Mouse (Mus musculus) neural tube, embryonic 11.5 days (tissue): ENCODE data around the gene Slc22a14. TPM values are rescaled to one million over a fixed set of nuclear protein-coding genes. Genes with fewer than 3 reads are reported as not detected.
A peak's percentile ranks its signal among the peaks of the same experiment; 100 is the strongest.

Source experiments
- ATAC-seq: fragments of 200-750 bp; cut with Nextera tagmentation; 2 replicates; pipeline ENCODE4 v1.8.0; 2017; ENCODE audit warnings: moderate number of reproducible peaks, mild to moderate bottlenecking, moderate TSS enrichment, moderate library complexity; ENCODE audit not compliant: insufficient read depth, low FRiP score, low TSS enrichment
- DNase-seq: peaks from one replicate; pipeline ENCODE4 v3.0.0-alpha.2; 2015; ENCODE audit warnings: low spot score
- H3K27ac ChIP-seq: fragments of 300-500 bp; sonication (generic); 2 replicates; pipeline ENCODE4 v1.5.1; 2014; ENCODE audit warnings: low read depth, mild to moderate bottlenecking, low read length
- H3K27me3 ChIP-seq: fragments of 300-500 bp; sonication (generic); 2 replicates; pipeline ENCODE4 v1.6.1; 2014; ENCODE audit warnings: mild to moderate bottlenecking, low read length, mixed read lengths; ENCODE audit not compliant: control insufficient read depth, insufficient read depth
- H3K36me3 ChIP-seq: fragments of 300-500 bp; sonication (generic); 2 replicates; pipeline ENCODE4 v1.6.1; 2014; ENCODE audit warnings: mild to moderate bottlenecking, low read length, moderate library complexity, mixed read lengths; ENCODE audit not compliant: control insufficient read depth, insufficient read depth
- H3K4me1 ChIP-seq: fragments of 300-500 bp; sonication (generic); 2 replicates; pipeline ENCODE4 v1.6.1; 2014; ENCODE audit warnings: low read length, mixed read lengths; ENCODE audit not compliant: control insufficient read depth, insufficient read depth
- H3K4me2 ChIP-seq: fragments of 300-500 bp; sonication (generic); 2 replicates; pipeline ENCODE4 v1.6.1; 2014; ENCODE audit warnings: low read depth, mild to moderate bottlenecking, moderate library complexity
- H3K4me3 ChIP-seq: fragments of 300-500 bp; sonication (generic); 2 replicates; pipeline ENCODE4 v1.5.1; 2014; ENCODE audit warnings: low read depth, low read length
- H3K9ac ChIP-seq: fragments of 300-500 bp; sonication (generic); 2 replicates; pipeline ENCODE4 v1.6.1; 2014; ENCODE audit warnings: mild to moderate bottlenecking, low read length
- H3K9me3 ChIP-seq: fragments of 300-500 bp; sonication (generic); 2 replicates; pipeline ENCODE4 v1.6.1; 2016; ENCODE audit warnings: low read length; ENCODE audit not compliant: control insufficient read depth
- WGBS: fragments of 180-500 bp; shearing (Covaris S2); extraction: QIAGEN DNeasy Blood & Tissue Kit; methylation state at CpG from one replicate; pipeline ENCODE4 v1.1.7; 2014; 5-methylcytosine and 5-hydroxymethylcytosine counted together
- polyA plus RNA-seq: library from polyadenylated mRNA; unstranded; fragments of >200 nt; fragmentation: Nextera tagmentation; extraction: Ambion mirVana; gene quantifications from 2 replicates; pipeline ENCODE4 v1.2.1, GENCODE M21; 2014

Slc22a14 gene
- not detected in 2 replicates for polyA plus RNA-seq

- H3K27me3 ChIP-seq, result no peaks in the 10 kb centered on the region
- H3K4me2 ChIP-seq, result no peak within 1 kb of the TSS
- DNase-seq, result no peak
- H3K4me1 ChIP-seq, result no peaks in the 10 kb centered on the region
- H3K27ac ChIP-seq, result no peak within 1 kb of the TSS
- no peak for ATAC-seq
- H3K4me3 ChIP-seq, result no peak within 1 kb of the TSS
- 84% methylated on average over 7 of the region's 7 CpGs for WGBS
- no peaks in the 10 kb centered on the region for H3K36me3 ChIP-seq
- H3K9me3 ChIP-seq, result no peaks in the 10 kb centered on the region
- H3K9ac ChIP-seq, result no peak within 1 kb of the TSS
Observed at GRCm38 (mm10) chr9:119365284-119365683, at the start of gene Slc22a14. TSS of gene Slc22a14 (minus strand) at chr9:119365553.

GRCm38 (mm10) chr9:119409864-119410263 is 44.5 kb upstream of the Slc22a14 start:
- H3K4me1 ChIP-seq, result peaks cover 2% of the 10 kb centered on the region; the same call in 1 of the 2 replicates
- no peak overlapping the region for H3K4me2 ChIP-seq
- peaks cover 2% of the 10 kb centered on the region for H3K36me3 ChIP-seq
- no peaks in the 10 kb centered on the region for H3K27me3 ChIP-seq
- H3K9ac ChIP-seq, result no peak overlapping the region
- H3K9me3 ChIP-seq, result no peaks in the 10 kb centered on the region
- no peak overlapping the region for H3K4me3 ChIP-seq
- no peak for ATAC-seq
- DNase-seq, result no peak
- no peak overlapping the region for H3K27ac ChIP-seq
- WGBS, result 75% methylated on average over 5 of the region's 5 CpGs

DNA sequence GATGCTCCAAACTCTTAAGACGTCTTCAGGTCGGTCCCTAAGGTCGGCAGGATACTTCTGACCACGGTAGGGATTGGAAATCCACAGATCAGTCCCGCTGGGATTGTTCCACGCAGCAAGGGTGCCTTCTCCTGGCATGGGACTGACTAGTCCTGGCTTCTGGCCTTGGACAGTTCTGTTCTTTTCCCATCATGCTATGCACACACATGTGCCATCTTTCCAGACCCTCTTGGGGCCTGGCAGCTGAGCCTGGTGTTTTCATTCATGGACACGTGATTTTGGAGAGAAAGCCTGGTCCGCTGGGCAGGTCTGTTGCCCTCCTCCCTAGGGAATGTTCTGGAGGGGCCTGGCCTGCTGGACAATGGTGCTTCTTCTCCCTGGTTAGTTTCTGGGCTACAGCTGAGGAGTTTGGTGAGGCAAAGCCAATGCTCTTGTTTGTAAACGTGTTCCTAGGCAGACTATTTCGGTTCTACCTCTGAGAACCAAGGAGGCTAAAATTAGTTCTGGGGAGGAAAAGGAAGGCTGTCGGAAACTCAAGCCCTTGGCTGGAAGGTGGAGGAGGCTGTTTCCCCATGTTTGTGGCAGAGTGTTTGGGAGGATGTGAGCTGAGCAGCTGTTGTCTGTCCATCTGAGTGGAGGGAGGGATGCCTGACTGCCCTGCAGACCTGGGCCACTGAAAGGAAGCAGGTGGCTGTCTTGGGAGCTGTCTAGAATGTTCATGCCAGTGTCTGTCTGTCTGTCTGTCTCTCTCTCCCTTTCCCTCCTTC is 43.7 kb upstream of the Slc22a14 start:
- WGBS, result 85% methylated on average over 11 of the region's 11 CpGs
- Histone ChIP-seq H3K27me3 (no peaks in the 10 kb centered on the region), H3K27ac (no peak overlapping the region), H3K4me1 (peaks cover 5% of the 10 kb centered on the region), H3K4me2 (no peak overlapping the region), H3K9ac (no peak overlapping the region), H3K36me3 (peaks cover 2% of the 10 kb centered on the region), H3K4me3 (no peak overlapping the region), H3K9me3 (no peaks in the 10 kb centered on the region)
- ATAC-seq (no peak), DNase-seq (no peak)

- Histone ChIP-seq H3K4me2 (no peak overlapping the region), H3K27me3 (no peaks in the 10 kb centered on the region), H3K36me3 (peaks cover 2% of the 10 kb centered on the region), H3K4me1 (peaks cover 10% of the 10 kb centered on the region), H3K9ac (no peak overlapping the region), H3K4me3 (no peak overlapping the region), H3K27ac (no peak overlapping the region), H3K9me3 (no peaks in the 10 kb centered on the region)
- DNase-seq (no peak), ATAC-seq (no peak)
- whole genome bisulfite sequencing, result 84% methylated on average over 15 of the region's 15 CpGs
Observed at GRCm38 (mm10) chr9:119407884-119408283, 42.5 kb upstream of the Slc22a14 start.

GRCm38 (mm10) chr9:119404090-119404489 is 38.7 kb upstream of the Slc22a14 start:
- Histone ChIP-seq H3K27ac (no peak overlapping the region), H3K4me1 (peaks cover 18% of the 10 kb centered on the region), H3K4me3 (peak overlapping the region; percentile 99), H3K36me3 (no peaks in the 10 kb centered on the region; the same call in 1 of the 2 replicates), H3K9me3 (no peaks in the 10 kb centered on the region), H3K27me3 (no peaks in the 10 kb centered on the region), H3K9ac (peak overlapping the region; percentile 100), H3K4me2 (peak overlapping the region; percentile 53)
- 71% methylated on average over 5 of the region's 5 CpGs for WGBS
- DNase-seq (no peak), ATAC-seq (no peak)

DNA sequence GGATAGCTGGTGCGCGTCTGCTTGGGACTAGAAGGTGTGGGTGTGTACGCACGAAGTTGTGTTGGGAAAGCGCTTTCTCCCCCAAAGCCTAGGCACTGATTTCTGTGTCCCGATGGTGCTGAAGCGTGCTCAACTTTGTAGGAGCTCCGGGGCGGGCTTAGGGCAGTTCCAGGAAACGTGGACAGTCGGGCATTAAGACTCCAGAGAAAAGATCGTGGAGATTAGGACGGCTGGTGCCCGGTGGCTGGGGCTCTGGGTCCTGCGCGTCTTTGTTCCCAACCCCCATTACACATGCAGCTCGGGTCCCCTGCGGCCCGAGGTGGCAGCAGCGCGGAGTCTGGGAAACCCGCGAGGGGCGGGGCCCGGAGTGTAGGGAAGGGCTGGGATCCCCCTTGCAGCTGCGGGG is 37.9 kb upstream of the Slc22a14 start:
- H3K27ac ChIP-seq, result peak overlapping the region; percentile 99
- no peaks in the 10 kb centered on the region for H3K27me3 ChIP-seq
- H3K4me1 ChIP-seq, result peaks cover 18% of the 10 kb centered on the region
- ATAC-seq (peak; percentile 62), DNase-seq (peak; percentile 85)
- no peaks in the 10 kb centered on the region for H3K9me3 ChIP-seq
- no peaks in the 10 kb centered on the region; the same call in 1 of the 2 replicates for H3K36me3 ChIP-seq
- peak overlapping the region; percentile 99 for H3K4me3 ChIP-seq
- peak overlapping the region; percentile 100 for H3K9ac ChIP-seq
- WGBS, result 0% methylated on average over 25 of the region's 26 CpGs
- peak overlapping the region; percentile 53 for H3K4me2 ChIP-seq

GRCm38 (mm10) chr9:119402253-119403235 is 37.2 kb upstream of the Slc22a14 start:
- Histone ChIP-seq H3K4me3 (peak overlapping the region; percentile 99), H3K36me3 (no peaks in the 10 kb centered on the region; the same call in 1 of the 2 replicates), H3K27me3 (no peaks in the 10 kb centered on the region), H3K9me3 (no peaks in the 10 kb centered on the region), H3K9ac (peak overlapping the region; percentile 100), H3K4me2 (peak overlapping the region; percentile 53), H3K27ac (peak overlapping the region; percentile 99), H3K4me1 (peaks cover 18% of the 10 kb centered on the region)
- peak; percentile 71 for DNase-seq
- WGBS, result under 1% methylated on average over 106 of the region's 127 CpGs
- ATAC-seq, result peak; percentile 36

DNA sequence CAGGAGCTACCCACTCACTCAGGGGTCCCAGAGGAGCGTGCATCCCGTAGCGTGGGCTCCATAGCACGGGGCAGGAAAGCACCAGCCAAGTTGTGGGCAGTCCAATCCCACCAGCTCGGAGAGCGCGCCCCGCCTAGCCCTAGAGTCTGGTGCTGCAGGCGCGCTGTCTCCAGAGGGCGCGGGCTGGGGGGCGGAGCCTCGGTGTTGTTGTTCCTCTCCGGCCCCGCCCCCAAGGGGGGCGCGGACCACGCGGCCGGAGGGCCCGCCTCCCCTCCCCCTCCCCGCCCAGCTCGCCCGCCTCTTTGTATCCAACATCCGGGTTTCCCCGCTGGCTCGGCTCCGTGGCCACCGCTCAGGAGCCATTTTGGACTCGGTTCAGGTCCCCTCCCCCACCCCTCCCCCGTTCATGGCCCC is 36.5 kb upstream of the Slc22a14 start, which contains the start of gene Acvr2b:
Gene Acvr2b (plus strand): TSS at position 318 of the 414 bp plus-strand sequence.
- DNase-seq, result peak; percentile 99
- Histone ChIP-seq H3K27me3 (no peaks in the 10 kb centered on the region), H3K36me3 (no peaks in the 10 kb centered on the region; the same call in 1 of the 2 replicates), H3K4me2 (peak within 1 kb of the TSS; percentile 55), H3K9ac (peak within 1 kb of the TSS; percentile 100), H3K4me3 (peak within 1 kb of the TSS; percentile 99), H3K9me3 (no peaks in the 10 kb centered on the region), H3K27ac (peak within 1 kb of the TSS; percentile 99), H3K4me1 (peaks cover 18% of the 10 kb centered on the region)
- peak; percentile 95 for ATAC-seq
- 2% methylated on average over 20 of the region's 32 CpGs for WGBS
